Mouse (Mus musculus) cortical plate, adult 2 months (tissue): ENCODE results near the gene Zdhhc1.

Source experiments
- CTCF ChIP-seq: fragments of 200-500 bp; IDR thresholded peaks from 2 replicates; pipeline ENCODE4 v1.5.1; 2011; ENCODE audit warnings: mild to moderate bottlenecking, control low read depth, low read length; ENCODE audit not compliant: insufficient read depth; ENCODE audit errors: extremely low read depth
- POLR2A ChIP-seq: fragments of 200-500 bp; IDR thresholded peaks from 2 replicates; pipeline ENCODE4 v1.6.1; 2011; ENCODE audit warnings: mild to moderate bottlenecking, low read length, control low read depth; ENCODE audit not compliant: insufficient read depth; ENCODE audit errors: extremely low read depth

DNA sequence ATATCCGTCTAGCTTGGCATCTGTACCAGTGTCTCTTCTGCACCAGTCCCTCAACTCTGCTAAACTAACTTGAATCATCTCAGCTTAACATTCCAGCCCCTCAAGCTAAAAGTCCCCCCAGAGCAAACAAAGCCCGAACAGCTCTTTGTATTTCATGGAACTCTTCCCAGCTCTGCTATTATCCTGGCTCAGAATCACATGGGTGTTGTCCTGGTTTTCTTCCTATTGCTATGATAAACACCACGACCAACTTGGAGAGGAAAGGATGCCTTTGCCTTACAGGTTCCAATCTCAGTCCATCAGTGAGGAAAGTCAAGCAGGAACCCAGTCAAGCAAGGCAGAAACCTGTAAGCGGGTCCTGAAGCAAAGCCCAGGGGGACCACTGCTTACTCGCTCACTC lies 63.2 kb downstream of the Zdhhc1 start:
- TF ChIP-seq CTCF (no peak), POLR2A (no peak)
